Mouse (Mus musculus) heart, embryonic 12.5 days (tissue): Measurements from ENCODE around the gene E130114P18Rik. TPM values are rescaled to one million over a fixed set of nuclear protein-coding genes. Genes with fewer than 3 reads are reported as not detected.

Experiments used
- ATAC-seq: fragments of 200-750 bp; cut with Nextera tagmentation; 2 replicates; pipeline ENCODE4 v1.8.0; 2017; ENCODE audit warnings: moderate TSS enrichment, moderate library complexity; ENCODE audit not compliant: insufficient number of reproducible peaks, low FRiP score
- H3K27ac ChIP-seq: fragments of 300-500 bp; sonication (generic); 2 replicates; pipeline ENCODE4 v1.5.1; 2016; ENCODE audit warnings: mild to moderate bottlenecking, moderate library complexity; ENCODE audit not compliant: poor library complexity, severe bottlenecking
- H3K27me3 ChIP-seq: fragments of 300-500 bp; sonication (generic); replicated peaks from 2 replicates; pipeline ENCODE4 v1.6.1; 2016; ENCODE audit warnings: mild to moderate bottlenecking, moderate library complexity
- H3K36me3 ChIP-seq: fragments of 300-500 bp; sonication (generic); 2 replicates; pipeline ENCODE4 v1.6.1; 2016; ENCODE audit warnings: mild to moderate bottlenecking, moderate library complexity
- H3K4me1 ChIP-seq: fragments of 300-500 bp; sonication (generic); replicated peaks from 2 replicates; pipeline ENCODE4 v1.6.1; 2016; ENCODE audit warnings: mild to moderate bottlenecking
- H3K4me2 ChIP-seq: fragments of 300-500 bp; sonication (generic); 2 replicates; pipeline ENCODE4 v1.6.1; 2016; ENCODE audit warnings: mild to moderate bottlenecking, moderate library complexity
- H3K4me3 ChIP-seq: fragments of 300-500 bp; sonication (generic); 2 replicates; pipeline ENCODE4 v1.5.1; 2016; ENCODE audit warnings: mild to moderate bottlenecking
- H3K9ac ChIP-seq: fragments of 300-500 bp; sonication (generic); 2 replicates; pipeline ENCODE4 v1.6.1; 2016; ENCODE audit warnings: mild to moderate bottlenecking, moderate library complexity
- H3K9me3 ChIP-seq: fragments of 300-500 bp; sonication (generic); replicated peaks from 2 replicates; pipeline ENCODE4 v1.6.1; 2016; ENCODE audit warnings: mild to moderate bottlenecking, moderate library complexity
- WGBS: fragments of 180-500 bp; shearing (Covaris S2); methylation state at CpG from one replicate; pipeline ENCODE4 v1.1.7; 2016; 5-methylcytosine and 5-hydroxymethylcytosine counted together
- polyA plus RNA-seq: library from polyadenylated mRNA; unstranded; fragments of >200 nt; fragmentation: Nextera tagmentation; extraction: Ambion mirVana; gene quantifications from 2 replicates; pipeline ENCODE4 v1.2.1, GENCODE M21; 2016

Gene E130114P18Rik
- polyA plus RNA-seq, 1 experiment from 2014 or later = 0.74 TPM

GRCm38 (mm10) chr4:97775494-97776265 is 2.2 kb downstream of the E130114P18Rik start:
- Histone ChIP-seq H3K27ac (peak overlapping the region; percentile 92), H3K27me3 (no peaks in the 10 kb centered on the region), H3K4me2 (peak overlapping the region; percentile 85), H3K4me3 (peak overlapping the region; percentile 44), H3K36me3 (no peaks in the 10 kb centered on the region), H3K9me3 (no peaks in the 10 kb centered on the region), H3K4me1 (peaks cover 15% of the 10 kb centered on the region), H3K9ac (peak overlapping the region; percentile 100)
- no peak for ATAC-seq
- WGBS = under 1% methylated on average over 20 of the region's 20 CpGs

- no peaks in the 10 kb centered on the region for H3K36me3 ChIP-seq
- peak overlapping the region; percentile 44 for H3K4me3 ChIP-seq
- H3K9me3 ChIP-seq = no peaks in the 10 kb centered on the region
- H3K27ac ChIP-seq = peak overlapping the region; percentile 92
- peak overlapping the region; percentile 57 for H3K9ac ChIP-seq
- peak overlapping the region; percentile 85 for H3K4me2 ChIP-seq
- under 1% methylated on average over 13 of the region's 13 CpGs for WGBS
- peak; percentile 48; the same call in 1 of the 2 replicates for ATAC-seq
- no peaks in the 10 kb centered on the region for H3K27me3 ChIP-seq
- H3K4me1 ChIP-seq = peaks cover 15% of the 10 kb centered on the region
Measured at GRCm38 (mm10) chr4:97775059-97775458, 2.8 kb downstream of the E130114P18Rik start.

GRCm38 (mm10) chr4:97774446-97774950 is 3.4 kb downstream of the E130114P18Rik start:
- no peaks in the 10 kb centered on the region for H3K9me3 ChIP-seq
- H3K27ac ChIP-seq = peak overlapping the region; percentile 92
- peak overlapping the region; percentile 85 for H3K4me2 ChIP-seq
- H3K9ac ChIP-seq = peak overlapping the region; percentile 57
- 26% methylated on average over 4 of the region's 4 CpGs for WGBS
- peaks cover 15% of the 10 kb centered on the region for H3K4me1 ChIP-seq
- no peaks in the 10 kb centered on the region for H3K27me3 ChIP-seq
- peak overlapping the region; percentile 44; the same call in 1 of the 2 replicates for H3K4me3 ChIP-seq
- H3K36me3 ChIP-seq = no peaks in the 10 kb centered on the region
- ATAC-seq = no peak

- Histone ChIP-seq H3K4me1 (peaks cover 15% of the 10 kb centered on the region), H3K27ac (peak overlapping the region; percentile 69), H3K9me3 (no peaks in the 10 kb centered on the region), H3K4me2 (peak overlapping the region; percentile 48), H3K4me3 (peak overlapping the region; percentile 49), H3K36me3 (no peaks in the 10 kb centered on the region), H3K27me3 (no peaks in the 10 kb centered on the region), H3K9ac (no peak overlapping the region)
- no peak for ATAC-seq
- 58% methylated on average over 2 of the region's 2 CpGs for WGBS
Measured at GRCm38 (mm10) chr4:97773791-97774190, 4.1 kb downstream of the E130114P18Rik start.

GRCm38 (mm10) chr4:97773110-97773593 is 4.7 kb downstream of the E130114P18Rik start:
- Histone ChIP-seq H3K36me3 (no peaks in the 10 kb centered on the region), H3K4me2 (peak overlapping the region; percentile 48), H3K9ac (no peak overlapping the region), H3K4me3 (peak overlapping the region; percentile 49), H3K9me3 (no peaks in the 10 kb centered on the region), H3K27me3 (no peaks in the 10 kb centered on the region), H3K4me1 (peaks cover 15% of the 10 kb centered on the region), H3K27ac (peak overlapping the region; percentile 99)
- peak; percentile 71 for ATAC-seq
- under 1% methylated on average over 14 of the region's 14 CpGs for WGBS

- Histone ChIP-seq H3K4me2 (peak within 1 kb of the TSS; percentile 73), H3K9me3 (no peaks in the 10 kb centered on the region), H3K27me3 (no peaks in the 10 kb centered on the region), H3K36me3 (no peaks in the 10 kb centered on the region), H3K27ac (peak within 1 kb of the TSS; percentile 99), H3K9ac (peak within 1 kb of the TSS; percentile 66), H3K4me3 (peak within 1 kb of the TSS; percentile 49), H3K4me1 (peaks cover 15% of the 10 kb centered on the region)
- under 1% methylated on average over 9 of the region's 9 CpGs for WGBS
- no peak for ATAC-seq
Measured at GRCm38 (mm10) chr4:97772641-97773040, 5.2 kb downstream of the E130114P18Rik start, which contains the start of gene Nfia. Gene Nfia (plus strand): TSS chr4:97772734.

- Histone ChIP-seq H3K27ac (peak overlapping the region; percentile 99), H3K9me3 (no peaks in the 10 kb centered on the region), H3K36me3 (no peaks in the 10 kb centered on the region), H3K4me2 (peak overlapping the region; percentile 73), H3K9ac (peak overlapping the region; percentile 66), H3K27me3 (no peaks in the 10 kb centered on the region), H3K4me1 (peaks cover 15% of the 10 kb centered on the region), H3K4me3 (peak overlapping the region; percentile 49)
- peak; percentile 96 for ATAC-seq
- WGBS = 0% methylated on average over 25 of the region's 25 CpGs
Measured at GRCm38 (mm10) chr4:97772084-97772484, 5.8 kb downstream of the E130114P18Rik start.

- Histone ChIP-seq H3K4me1 (peaks cover 15% of the 10 kb centered on the region), H3K9ac (peak overlapping the region; percentile 66), H3K27ac (peak overlapping the region; percentile 99), H3K27me3 (no peaks in the 10 kb centered on the region), H3K9me3 (no peaks in the 10 kb centered on the region), H3K4me3 (peak overlapping the region; percentile 49), H3K4me2 (peak overlapping the region; percentile 73), H3K36me3 (no peaks in the 10 kb centered on the region)
- ATAC-seq = no peak
- WGBS = 7% methylated on average over 5 of the region's 5 CpGs
Measured at GRCm38 (mm10) chr4:97771426-97771825, 6.5 kb downstream of the E130114P18Rik start.

GRCm38 (mm10) chr4:97769861-97770260 is 8.0 kb downstream of the E130114P18Rik start:
- WGBS = no CpG with 5 or more reads among the region's 1 CpGs

GRCm38 (mm10) chr4:97767516-97767915 is 10.4 kb downstream of the E130114P18Rik start:
- Histone ChIP-seq H3K4me1 (0 out of 2 replicates have a peak, but pooled peaks cover 12% of the 10 kb centered on the region), H3K9ac (no peak overlapping the region), H3K9me3 (no peaks in the 10 kb centered on the region), H3K36me3 (no peaks in the 10 kb centered on the region), H3K4me2 (no peak overlapping the region), H3K27ac (no peak overlapping the region), H3K4me3 (no peak overlapping the region), H3K27me3 (no peaks in the 10 kb centered on the region)
- ATAC-seq = no peak
- 84% methylated on average over 5 of the region's 5 CpGs for WGBS

More at GRCm38 (mm10) chr4:97769861-97770260, 8.0 kb downstream of the E130114P18Rik start:
- ATAC-seq = no peak
- H3K9me3 ChIP-seq = no peaks in the 10 kb centered on the region
- no peak overlapping the region for H3K27ac ChIP-seq
- H3K4me2 ChIP-seq = no peak overlapping the region
- no peaks in the 10 kb centered on the region for H3K27me3 ChIP-seq
- H3K9ac ChIP-seq = no peak overlapping the region
- H3K4me1 ChIP-seq = peaks cover 21% of the 10 kb centered on the region
- H3K4me3 ChIP-seq = no peak overlapping the region
- H3K36me3 ChIP-seq = no peaks in the 10 kb centered on the region

GRCm38 (mm10) chr4:97767025-97767424 is 10.9 kb downstream of the E130114P18Rik start:
- Histone ChIP-seq H3K27me3 (no peaks in the 10 kb centered on the region), H3K4me3 (no peak overlapping the region), H3K27ac (no peak overlapping the region), H3K9ac (no peak overlapping the region), H3K9me3 (no peaks in the 10 kb centered on the region), H3K36me3 (no peaks in the 10 kb centered on the region), H3K4me1 (0 out of 2 replicates have a peak, but pooled peaks cover 12% of the 10 kb centered on the region), H3K4me2 (no peak overlapping the region)
- no peak for ATAC-seq
- WGBS = 64% methylated on average over 4 of the region's 4 CpGs
